Mouse (Mus musculus): ENCODE measurements at regions not wholly inside any gene's neighbourhood (a gene's known extent, or its start where the extent isn't known, plus 50 kb on each side); places are given as distances from the start of the nearest gene placed in this dataset.

- H3K4me1 ChIP-seq, result no peaks in the 10 kb centered on the region
- H3K36me3 ChIP-seq, result no peaks in the 10 kb centered on the region
- no peak overlapping the region for H3K27ac ChIP-seq (replicated peaks)
- ATAC-seq (ENCODE audit: low FRiP score, low read depth), result no peak
- no peaks in the 10 kb centered on the region for H3K27me3 ChIP-seq
- H3K4me2 ChIP-seq (replicated peaks), result no peak overlapping the region
- no peak overlapping the region for H3K9ac ChIP-seq (replicated peaks)
- 86% methylated on average over 5 of the region's 5 CpGs for WGBS
- H3K9me3 ChIP-seq, result no peaks in the 10 kb centered on the region
- no peak overlapping the region for H3K4me3 ChIP-seq
These were observed 1401.0 kb upstream of the Gm7489 start for GRCm38 (mm10) chr15:52483598-52484165.

GRCm38 (mm10) chr15:52484276-52484675 lies 1400.4 kb upstream of the Gm7489 start:
- 80% methylated on average over 5 of the region's 5 CpGs for WGBS
- ATAC-seq (ENCODE audit: low FRiP score, low read depth), result no peak

GRCm38 (mm10) chr15:52505278-52505831 lies 1379.4 kb upstream of the Gm7489 start:
- Histone ChIP-seq H3K4me3 (no peak overlapping the region), H3K36me3 (no peaks in the 10 kb centered on the region), H3K9me3 (no peaks in the 10 kb centered on the region), H3K4me1 (no peaks in the 10 kb centered on the region), H3K9ac (replicated peaks) (no peak overlapping the region), H3K27me3 (no peaks in the 10 kb centered on the region), H3K4me2 (replicated peaks) (no peak overlapping the region), H3K27ac (replicated peaks) (no peak overlapping the region)
- WGBS, result 31% methylated on average over 9 of the region's 9 CpGs
- peak; percentile 79 for ATAC-seq (ENCODE audit: low FRiP score, low read depth)

More at GRCm38 (mm10) chr15:52484276-52484675, 1400.4 kb upstream of the Gm7489 start:
- Histone ChIP-seq H3K27ac (replicated peaks) (no peak overlapping the region), H3K9me3 (no peaks in the 10 kb centered on the region), H3K4me2 (replicated peaks) (no peak overlapping the region), H3K27me3 (no peaks in the 10 kb centered on the region), H3K9ac (replicated peaks) (no peak overlapping the region), H3K4me3 (no peak overlapping the region), H3K36me3 (no peaks in the 10 kb centered on the region), H3K4me1 (no peaks in the 10 kb centered on the region)

- no peak overlapping the region for H3K4me3 ChIP-seq
- ATAC-seq (ENCODE audit: low FRiP score, low read depth), result no peak
- no peak overlapping the region for H3K4me2 ChIP-seq (replicated peaks)
- H3K27me3 ChIP-seq, result no peaks in the 10 kb centered on the region
- H3K36me3 ChIP-seq, result no peaks in the 10 kb centered on the region
- no peaks in the 10 kb centered on the region for H3K4me1 ChIP-seq
- H3K9ac ChIP-seq (replicated peaks), result no peak overlapping the region
- no peaks in the 10 kb centered on the region for H3K9me3 ChIP-seq
- 3% methylated on average over 7 of the region's 7 CpGs for WGBS
- H3K27ac ChIP-seq (replicated peaks), result no peak overlapping the region
These were observed 1377.8 kb upstream of the Gm7489 start for GRCm38 (mm10) chr15:52506930-52507329.

GRCm38 (mm10) chr15:52508609-52509008 lies 1376.1 kb upstream of the Gm7489 start:
- Histone ChIP-seq H3K4me3 (no peak overlapping the region), H3K27ac (replicated peaks) (no peak overlapping the region), H3K4me1 (no peaks in the 10 kb centered on the region), H3K4me2 (replicated peaks) (no peak overlapping the region), H3K27me3 (no peaks in the 10 kb centered on the region), H3K9me3 (no peaks in the 10 kb centered on the region), H3K36me3 (no peaks in the 10 kb centered on the region), H3K9ac (replicated peaks) (no peak overlapping the region)
- WGBS, result 63% methylated on average over 2 of the region's 2 CpGs
- ATAC-seq (ENCODE audit: low FRiP score, low read depth), result no peak

- WGBS, result 74% methylated on average over 4 of the region's 4 CpGs
- H3K9me3 ChIP-seq, result no peaks in the 10 kb centered on the region
- no peak overlapping the region for H3K4me3 ChIP-seq
- no peaks in the 10 kb centered on the region for H3K36me3 ChIP-seq
- no peaks in the 10 kb centered on the region for H3K4me1 ChIP-seq
- no peak overlapping the region for H3K4me2 ChIP-seq (replicated peaks)
- no peak overlapping the region for H3K9ac ChIP-seq (replicated peaks)
- ATAC-seq (ENCODE audit: low FRiP score, low read depth), result no peak
- no peak overlapping the region for H3K27ac ChIP-seq (replicated peaks)
- H3K27me3 ChIP-seq, result no peaks in the 10 kb centered on the region
These were observed 1374.6 kb upstream of the Gm7489 start for GRCm38 (mm10) chr15:52510137-52510536.

- 86% methylated on average over 2 of the region's 2 CpGs for WGBS
- H3K4me2 ChIP-seq (replicated peaks), result no peak overlapping the region
- no peaks in the 10 kb centered on the region for H3K4me1 ChIP-seq
- H3K27ac ChIP-seq (replicated peaks), result no peak overlapping the region
- no peak overlapping the region for H3K4me3 ChIP-seq
- no peak for ATAC-seq (ENCODE audit: low FRiP score, low read depth)
- H3K36me3 ChIP-seq, result no peaks in the 10 kb centered on the region
- H3K9me3 ChIP-seq, result no peaks in the 10 kb centered on the region
- H3K9ac ChIP-seq (replicated peaks), result no peak overlapping the region
- no peaks in the 10 kb centered on the region for H3K27me3 ChIP-seq
These were observed 1348.1 kb upstream of the Gm7489 start for GRCm38 (mm10) chr15:52536594-52536993.

- Histone ChIP-seq H3K36me3 (no peaks in the 10 kb centered on the region), H3K27ac (replicated peaks) (no peak overlapping the region), H3K9ac (replicated peaks) (no peak overlapping the region), H3K9me3 (no peaks in the 10 kb centered on the region), H3K4me1 (no peaks in the 10 kb centered on the region), H3K4me3 (no peak overlapping the region), H3K4me2 (replicated peaks) (no peak overlapping the region), H3K27me3 (no peaks in the 10 kb centered on the region)
- ATAC-seq (ENCODE audit: low FRiP score, low read depth), result no peak
These were observed 1326.0 kb upstream of the Gm7489 start for GRCm38 (mm10) chr15:52558682-52559081.

- no peaks in the 10 kb centered on the region for H3K9me3 ChIP-seq
- H3K4me1 ChIP-seq, result no peaks in the 10 kb centered on the region
- H3K36me3 ChIP-seq, result no peaks in the 10 kb centered on the region
- no peak for ATAC-seq (ENCODE audit: low FRiP score, low read depth)
- no peak overlapping the region for H3K4me2 ChIP-seq (replicated peaks)
- no peaks in the 10 kb centered on the region for H3K27me3 ChIP-seq
- no peak overlapping the region for H3K27ac ChIP-seq (replicated peaks)
- H3K4me3 ChIP-seq, result no peak overlapping the region
- WGBS, result 84% methylated on average over 1 of the region's 1 CpGs
- H3K9ac ChIP-seq (replicated peaks), result no peak overlapping the region
These were observed 1320.6 kb upstream of the Gm7489 start for GRCm38 (mm10) chr15:52564078-52564477.

GRCm38 (mm10) chr15:52565449-52565851 lies 1319.3 kb upstream of the Gm7489 start:
- H3K27me3 ChIP-seq, result no peaks in the 10 kb centered on the region
- no peak overlapping the region for H3K9ac ChIP-seq (replicated peaks)
- H3K27ac ChIP-seq (replicated peaks), result no peak overlapping the region
- no peaks in the 10 kb centered on the region for H3K9me3 ChIP-seq
- WGBS, result 87% methylated on average over 5 of the region's 5 CpGs
- no peaks in the 10 kb centered on the region for H3K4me1 ChIP-seq
- no peak for ATAC-seq (ENCODE audit: low FRiP score, low read depth)
- H3K4me2 ChIP-seq (replicated peaks), result no peak overlapping the region
- H3K36me3 ChIP-seq, result no peaks in the 10 kb centered on the region
- H3K4me3 ChIP-seq, result no peak overlapping the region

GRCm38 (mm10) chr15:52570256-52570655 lies 1314.5 kb upstream of the Gm7489 start:
- 94% methylated on average over 1 of the region's 1 CpGs for WGBS
- no peaks in the 10 kb centered on the region for H3K4me1 ChIP-seq
- H3K9me3 ChIP-seq, result no peaks in the 10 kb centered on the region
- H3K27me3 ChIP-seq, result no peaks in the 10 kb centered on the region
- H3K4me2 ChIP-seq (replicated peaks), result no peak overlapping the region
- no peaks in the 10 kb centered on the region for H3K36me3 ChIP-seq
- H3K4me3 ChIP-seq, result no peak overlapping the region
- H3K27ac ChIP-seq (replicated peaks), result no peak overlapping the region
- no peak for ATAC-seq (ENCODE audit: low FRiP score, low read depth)
- no peak overlapping the region for H3K9ac ChIP-seq (replicated peaks)

GRCm38 (mm10) chr15:52577614-52578013 lies 1307.1 kb upstream of the Gm7489 start:
- no peaks in the 10 kb centered on the region for H3K4me1 ChIP-seq
- H3K9me3 ChIP-seq, result no peaks in the 10 kb centered on the region
- H3K27me3 ChIP-seq, result no peaks in the 10 kb centered on the region
- H3K36me3 ChIP-seq, result no peaks in the 10 kb centered on the region
- H3K4me2 ChIP-seq (replicated peaks), result no peak overlapping the region
- no peak overlapping the region for H3K27ac ChIP-seq (replicated peaks)
- no peak for ATAC-seq (ENCODE audit: low FRiP score, low read depth)
- H3K4me3 ChIP-seq, result no peak overlapping the region
- WGBS, result 89% methylated on average over 2 of the region's 2 CpGs
- H3K9ac ChIP-seq (replicated peaks), result no peak overlapping the region

- H3K4me3 ChIP-seq, result no peak overlapping the region
- H3K9me3 ChIP-seq, result no peaks in the 10 kb centered on the region
- no peak for ATAC-seq (ENCODE audit: low FRiP score, low read depth)
- H3K9ac ChIP-seq (replicated peaks), result no peak overlapping the region
- H3K36me3 ChIP-seq, result no peaks in the 10 kb centered on the region
- WGBS, result 33% methylated on average over 4 of the region's 4 CpGs
- no peaks in the 10 kb centered on the region for H3K4me1 ChIP-seq
- no peak overlapping the region for H3K4me2 ChIP-seq (replicated peaks)
- H3K27ac ChIP-seq (replicated peaks), result no peak overlapping the region
- H3K27me3 ChIP-seq, result no peaks in the 10 kb centered on the region
These were observed 1295.3 kb upstream of the Gm7489 start for GRCm38 (mm10) chr15:52589391-52589790.
